Mouse (Mus musculus) heart, postnatal 25 days (tissue): ENCODE results near the gene 1700001K19Rik. TPM values are rescaled to one million over a fixed set of nuclear protein-coding genes. Genes with fewer than 3 reads are reported as not detected.
"Not testable (repeated sequence)": the region's sequence is repeated elsewhere in the genome, so short reads cannot be mapped to it uniquely, and the experiment has no call there.

Experiments used
- DNase-seq: peaks from one replicate; pipeline ENCODE4 v3.0.0; 2022; ENCODE audit warnings: low spot score
- intact Hi-C: fragments of 180-260 bp; cut with DNase I; formaldehyde crosslinking; loops from one replicate; pipeline ENCODE4 v1.15.1; 2025
- total RNA-seq, 2 experiments: library from RNA; stranded (reverse); gene quantifications; 2 replicates each; pipeline ENCODE4 v1.2.3; 2021

1700001K19Rik gene
- total RNA-seq: not detected

GRCm38 (mm10) chr12:110682561-110683299 is at the start of gene 1700001K19Rik:
Gene 1700001K19Rik, minus strand, starts transcription at chr12:110682619.
- intact Hi-C loops: no loop called here
- DNase-seq: no peak

DNA sequence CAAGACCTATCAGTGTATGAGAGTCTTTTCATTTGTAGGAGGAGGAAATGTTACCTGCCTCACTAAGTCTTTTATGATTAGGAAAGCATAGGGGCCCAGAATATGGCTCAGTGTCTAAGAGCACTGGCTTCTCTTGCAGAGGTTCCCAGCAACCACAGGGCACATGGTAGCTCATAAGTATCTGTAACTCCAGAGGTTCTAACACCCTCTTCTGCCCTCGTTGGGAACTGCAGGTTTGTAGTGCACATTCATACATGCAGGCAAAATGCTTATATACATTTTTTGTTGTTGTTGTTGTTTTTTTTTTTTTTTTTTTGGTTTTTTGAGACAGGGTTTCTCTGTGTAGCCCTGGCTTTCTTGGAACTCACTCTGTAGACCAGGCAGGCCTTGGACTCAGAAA is 44.0 kb upstream of the 1700001K19Rik start:
- no peak for DNase-seq
- intact Hi-C loops: no loop called here

GRCm38 (mm10) chr12:110725489-110725888 is 43.1 kb upstream of the 1700001K19Rik start:
- DNase-seq: no peak
- intact Hi-C loops: no loop called here

DNA sequence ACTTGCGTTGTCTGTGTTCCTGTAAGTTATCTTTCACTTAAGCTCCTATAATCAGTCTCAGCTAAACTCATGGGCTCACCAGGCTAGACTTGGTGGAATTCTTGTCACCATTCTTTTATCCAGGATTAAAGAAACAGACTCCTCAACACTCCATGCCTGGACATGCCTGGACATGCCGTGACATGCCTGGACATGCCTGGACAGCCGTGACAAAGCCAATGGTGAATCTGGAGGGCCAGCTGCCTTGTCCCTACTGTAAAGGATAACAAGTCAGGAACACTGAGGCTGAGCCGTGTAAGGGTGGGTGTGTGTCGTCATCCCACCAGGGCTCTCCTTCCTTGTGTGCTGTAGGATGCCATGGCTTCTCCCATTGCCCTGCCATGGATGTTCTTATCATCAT is 42.6 kb upstream of the 1700001K19Rik start:
- DNase-seq: no peak
- intact Hi-C loops: no loop called here

DNA sequence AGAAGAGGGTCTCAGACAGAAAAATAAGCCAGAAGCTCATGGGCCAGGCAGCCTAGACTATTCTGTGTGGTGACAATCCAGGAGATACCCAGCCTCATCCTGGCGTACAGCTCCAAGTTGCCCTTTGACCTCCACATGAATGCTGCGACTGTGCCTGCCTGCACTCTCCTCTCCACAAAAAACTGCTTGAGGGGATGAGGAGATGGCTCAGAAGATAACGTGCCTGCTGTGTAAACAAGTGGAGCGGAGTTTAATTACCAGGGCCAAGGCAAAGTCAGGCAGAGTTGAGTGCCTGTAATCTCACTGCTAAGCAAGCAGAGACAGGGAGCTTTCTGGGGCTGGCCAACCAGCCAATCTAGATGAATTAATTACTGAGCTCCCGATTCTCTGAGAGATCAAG is 33.6 kb upstream of the 1700001K19Rik start:
- no peak for DNase-seq
- intact Hi-C loops: no loop called here

- DNase-seq: no peak
- intact Hi-C loops: no loop called here
Observed at GRCm38 (mm10) chr12:110714215-110714614, 31.8 kb upstream of the 1700001K19Rik start.

DNA sequence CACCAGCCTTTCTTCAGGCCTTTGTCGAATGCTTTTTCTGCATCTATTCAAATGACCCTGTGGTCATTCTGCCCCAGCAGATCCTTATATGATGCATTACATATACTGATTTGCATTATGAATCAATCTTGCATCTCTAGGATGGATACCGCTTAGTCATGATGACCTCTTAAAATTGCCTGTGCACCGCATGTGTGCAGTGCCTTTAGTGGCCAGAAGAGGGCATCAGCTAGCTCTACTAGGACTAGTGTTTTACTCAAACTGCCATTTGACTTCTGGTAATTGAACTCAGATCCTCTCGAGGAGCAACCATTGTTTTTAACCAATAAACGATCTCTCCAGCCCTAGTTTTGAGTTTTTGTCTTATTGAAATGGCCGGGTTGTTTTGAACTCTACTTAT is 31.4 kb upstream of the 1700001K19Rik start:
- intact Hi-C loops: no loop called here
- DNase-seq: no peak

DNA sequence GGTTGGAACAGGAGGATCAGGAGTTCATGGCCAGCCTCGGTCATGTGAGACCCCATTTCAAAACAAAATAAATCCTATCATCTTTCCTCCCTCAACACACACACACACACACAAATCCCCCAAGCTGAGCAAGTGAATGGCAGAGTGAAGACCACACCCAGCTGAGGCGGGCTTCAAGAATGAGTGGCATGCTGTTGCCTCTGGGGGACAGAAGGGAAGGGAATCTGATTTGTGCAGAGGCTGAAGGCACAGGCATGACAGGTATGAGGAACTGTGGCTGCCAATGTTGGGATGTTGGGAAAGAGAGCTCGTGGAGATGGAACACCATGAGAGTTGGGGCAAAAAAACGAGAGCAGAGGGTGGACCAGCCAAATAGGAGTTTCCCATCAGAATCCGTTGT is 28.9 kb upstream of the 1700001K19Rik start:
- intact Hi-C loops: no loop called here
- no peak for DNase-seq

DNA sequence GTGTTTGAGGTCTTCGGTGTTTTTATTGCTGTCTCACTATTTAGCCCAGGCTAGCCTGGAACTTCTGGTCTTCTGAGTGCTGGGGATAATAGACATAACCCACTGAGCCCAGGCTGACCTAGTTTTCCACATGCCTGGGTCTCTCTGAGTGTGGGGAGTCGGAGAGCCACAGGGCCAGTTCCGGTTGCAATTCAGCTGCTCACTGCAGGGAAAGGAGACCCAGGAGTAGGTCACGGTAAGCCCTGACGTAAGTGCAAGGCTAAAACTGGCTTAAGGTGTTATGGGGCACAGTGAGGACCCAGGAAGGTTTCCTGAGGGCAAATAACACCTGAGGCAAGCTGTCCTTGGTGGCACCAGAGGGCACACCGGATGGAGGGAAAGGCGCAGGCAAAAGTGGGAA is 25.0 kb upstream of the 1700001K19Rik start:
- intact Hi-C loops: loop anchor here (10.0 kb wide), 1 partner anchor 253 kb away; no protein-coding TSS in a partner anchor
- no peak for DNase-seq

GRCm38 (mm10) chr12:110706337-110707231 is 24.2 kb upstream of the 1700001K19Rik start:
- intact Hi-C loops: loop anchor here (10.0 kb wide), 1 partner anchor 252 kb away; no protein-coding TSS in a partner anchor
- peak; percentile 26 for DNase-seq

DNA sequence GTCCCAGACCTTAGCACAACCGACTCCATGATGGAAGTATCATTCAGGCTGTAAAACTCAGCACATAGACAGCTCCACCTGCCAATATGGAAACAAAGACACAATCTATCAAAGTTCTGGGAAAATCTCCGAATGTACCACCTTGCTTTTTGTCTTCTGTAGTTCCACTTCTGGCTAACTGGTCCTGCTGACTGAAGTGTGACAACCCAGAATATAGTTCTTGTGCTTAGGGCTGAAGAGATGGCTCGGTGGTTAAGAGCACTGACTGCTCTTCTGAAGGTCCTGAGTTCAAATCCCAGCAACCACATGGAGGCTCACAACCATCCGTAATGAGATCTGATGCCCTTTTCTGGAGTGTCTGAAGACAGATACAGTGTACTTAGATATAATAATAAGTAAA is 23.0 kb upstream of the 1700001K19Rik start:
- intact Hi-C loops: loop anchor here (10.0 kb wide), 1 partner anchor 251 kb away; no protein-coding TSS in a partner anchor
- not testable (repeated sequence) for DNase-seq

DNA sequence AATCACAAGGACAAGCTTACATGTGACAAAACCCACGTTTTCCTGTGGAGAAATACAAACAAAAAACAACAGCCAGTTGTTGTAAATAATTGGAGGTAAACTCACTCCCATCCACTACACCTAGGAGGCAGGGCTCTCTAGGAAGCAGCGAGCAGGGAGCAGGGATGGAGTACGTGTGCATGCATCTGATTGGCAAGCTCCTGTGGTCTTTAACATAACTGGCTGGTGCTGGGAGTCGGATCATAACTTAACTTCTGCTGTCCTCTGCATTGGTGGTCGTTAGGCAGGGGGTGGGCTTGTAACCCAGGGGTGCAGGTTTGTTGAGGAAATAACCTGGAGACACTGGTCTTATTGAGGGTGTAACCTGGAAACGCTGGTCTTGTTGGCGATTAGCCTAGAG is 21.3 kb upstream of the 1700001K19Rik start:
- intact Hi-C loops: loop anchor here (1.0 to 10.0 kb wide), 4 partner anchors 103 to 284 kb away; partner anchors contain the start of genes Dync1h1 and Mok
- no peak for DNase-seq

GRCm38 (mm10) chr12:110703008-110703471 is 20.6 kb upstream of the 1700001K19Rik start:
- peak; percentile 65 for DNase-seq
- intact Hi-C loops: loop anchor here (1.0 to 10.0 kb wide), 4 partner anchors 102 to 284 kb away; partner anchors contain the start of genes Dync1h1 and Mok

DNA sequence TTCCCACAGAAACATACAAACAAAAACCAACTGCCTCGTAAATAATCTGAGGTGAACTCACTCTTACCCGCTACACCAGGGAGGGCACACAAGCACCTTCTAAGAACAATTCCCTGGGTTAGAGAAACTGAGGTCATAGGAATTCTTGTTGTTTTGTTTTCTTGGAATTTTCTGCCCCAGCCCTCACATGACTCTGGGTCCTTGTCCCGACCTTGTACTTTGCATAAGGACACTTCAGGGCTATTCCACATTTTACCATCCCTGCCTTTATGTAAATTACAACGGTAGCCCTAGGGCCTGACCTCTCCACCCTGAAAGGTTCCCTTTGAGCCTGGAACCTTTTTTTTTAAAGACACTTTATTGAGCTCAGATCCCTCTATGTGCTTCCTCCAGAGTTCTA is 20.1 kb upstream of the 1700001K19Rik start, which contains the start of gene Hsp90aa1:
Hsp90aa1 (minus strand) TSS at position 173 of the 400 bp plus-strand sequence.
- intact Hi-C loops: loop anchor here (2.0 to 10.0 kb wide), 3 partner anchors 102 to 248 kb away; partner anchors contain the start of genes Dync1h1 and Mok
- no peak for DNase-seq

DNA sequence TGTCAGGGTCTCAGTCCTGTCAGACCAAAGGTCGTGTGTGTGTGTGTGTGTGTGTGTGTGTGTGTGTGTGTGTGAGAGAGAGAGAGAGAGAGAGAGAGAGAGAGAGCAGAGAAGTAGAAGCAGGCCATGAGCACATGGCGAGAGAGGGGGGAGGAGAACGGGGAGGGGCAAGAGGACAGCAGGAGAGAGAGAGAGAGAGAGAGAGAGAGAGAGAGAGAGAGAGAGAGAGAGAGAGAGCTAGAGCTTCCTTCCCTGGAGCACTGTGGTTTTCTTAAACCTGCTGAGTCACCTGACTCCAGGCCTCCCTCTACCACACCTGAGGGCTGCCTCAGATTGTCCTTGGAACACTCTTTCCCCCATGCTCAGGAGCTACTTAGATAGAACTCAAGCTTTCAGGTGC is 18.9 kb upstream of the 1700001K19Rik start:
- not testable (repeated sequence) for DNase-seq
- intact Hi-C loops: loop anchor here (5.0 to 10.0 kb wide), 2 partner anchors 141 to 247 kb away; partner anchors contain the start of gene Mok

DNA sequence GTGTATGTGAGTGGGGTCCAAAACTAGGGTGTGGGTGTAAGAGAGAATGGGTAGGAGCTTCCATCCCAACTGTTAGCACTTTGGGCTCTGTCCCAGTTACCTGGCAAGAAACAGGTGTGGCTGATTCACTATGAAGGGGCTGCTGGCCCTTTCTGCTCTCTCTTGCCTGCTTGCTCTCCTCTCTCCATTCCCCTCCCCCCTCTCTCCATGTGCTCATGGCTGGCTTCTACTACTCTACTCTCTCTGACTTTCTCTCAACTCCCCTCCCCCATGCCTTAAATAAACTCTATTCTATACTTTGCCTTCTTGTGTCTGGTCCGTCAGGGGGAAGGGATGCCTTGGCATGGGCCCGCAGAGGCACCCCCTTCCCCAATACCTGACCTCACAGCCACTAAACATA is 18.3 kb upstream of the 1700001K19Rik start:
- intact Hi-C loops: loop anchor here (5.0 to 10.0 kb wide), 2 partner anchors 142 to 246 kb away; partner anchors contain the start of gene Mok

GRCm38 (mm10) chr12:110699171-110699547 is 16.7 kb upstream of the 1700001K19Rik start:
- intact Hi-C loops: no loop called here
- no peak for DNase-seq

More for the DNA sequence above, 18.3 kb upstream of the 1700001K19Rik start:
- DNase-seq: no peak

DNA sequence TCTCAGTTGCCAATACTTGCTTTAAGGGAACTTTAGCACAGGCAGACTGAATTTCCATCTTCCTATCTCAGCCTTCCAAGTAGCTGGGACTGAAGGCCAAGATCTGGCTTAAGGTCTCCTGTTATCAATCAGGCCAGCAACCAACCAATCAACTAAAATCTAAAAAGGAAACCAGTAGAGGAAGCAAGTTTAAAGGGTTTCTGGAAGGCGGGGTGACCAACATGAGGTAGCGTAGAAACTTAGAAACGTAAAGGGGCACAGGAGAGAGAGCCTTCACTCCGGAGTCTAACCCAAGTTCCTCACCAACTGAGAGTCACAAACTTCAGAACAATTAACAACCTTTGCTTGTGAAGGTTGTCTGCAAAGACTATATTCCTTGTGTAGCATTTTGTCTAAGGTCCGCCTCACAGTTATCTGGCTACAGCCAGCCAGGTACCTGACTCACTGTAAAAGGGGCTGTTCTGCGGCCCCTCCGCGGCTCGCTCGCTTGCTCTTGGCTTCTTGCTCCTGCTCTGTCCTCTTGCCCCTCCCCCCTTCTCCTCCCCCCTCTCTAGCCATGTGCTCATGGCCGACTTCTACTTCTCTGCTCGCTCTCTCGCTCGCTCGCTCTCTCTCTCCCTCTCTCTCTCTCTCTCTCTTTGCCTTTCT is 16.2 kb upstream of the 1700001K19Rik start:
- intact Hi-C loops: no loop called here
- no peak for DNase-seq

DNA sequence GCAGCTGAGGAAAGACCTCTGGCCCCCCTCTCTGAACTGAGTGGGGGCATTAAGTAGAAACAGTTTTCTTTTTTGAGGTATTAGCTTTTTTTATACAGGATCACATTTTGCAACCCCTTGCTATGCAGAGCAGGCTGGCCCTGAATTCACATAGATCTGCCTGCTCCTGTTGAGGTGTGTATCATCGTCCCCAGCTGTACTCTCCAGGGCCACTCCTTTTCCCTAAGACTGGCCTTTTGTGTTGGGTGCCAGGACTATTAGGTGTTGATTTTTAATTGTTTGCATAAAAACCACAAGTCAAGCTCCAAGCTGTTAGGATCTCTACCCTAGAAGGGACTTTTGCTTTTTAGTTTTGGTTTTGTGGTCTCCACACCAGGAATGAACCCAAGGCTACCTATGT is 15.7 kb upstream of the 1700001K19Rik start:
- DNase-seq: no peak
- intact Hi-C loops: no loop called here

GRCm38 (mm10) chr12:110697457-110697856 is 15.0 kb upstream of the 1700001K19Rik start:
- intact Hi-C loops: loop anchor here (2.0 kb wide), 1 partner anchor 107 kb away; no protein-coding TSS in a partner anchor
- DNase-seq: no peak
